Mouse (Mus musculus): ENCODE measurements at regions not wholly inside any gene's neighbourhood (a gene's known extent, or its start where the extent isn't known, plus 50 kb on each side); places are given as distances from the start of the nearest gene placed in this dataset.

GRCm38 (mm10) chr3:147716391-147716790, 864.2 kb downstream of the Ttll7 start:
- TF ChIP-seq CTCF (IDR thresholded peaks at IDR 0.05; ENCODE audit: extremely low read depth, insufficient read length, insufficient replicate concordance, low read depth, low read length): no peak
- no peak for TF ChIP-seq POLR2A (IDR thresholded peaks at IDR 0.05; ENCODE audit: low read depth, low read length)
